Mouse (Mus musculus) embryonic facial prominence, embryonic 14.5 days (tissue): Measurements from ENCODE around the gene Ccdc103. TPM values are rescaled to one million over a fixed set of nuclear protein-coding genes. Genes with fewer than 3 reads are reported as not detected.

ENCODE experiments used
- ATAC-seq: fragments of 200-750 bp; cut with Nextera tagmentation; 2 replicates; pipeline ENCODE4 v1.8.0; 2017; ENCODE audit warnings: low read depth, moderate number of reproducible peaks, moderate TSS enrichment
- DNase-seq: peaks from one replicate; pipeline ENCODE4 v3.0.0-alpha.2; 2015; ENCODE audit warnings: low spot score
- H3K27ac ChIP-seq: fragments of 300-500 bp; sonication (generic); replicated peaks from 2 replicates; pipeline ENCODE4 v1.5.1; 2014; ENCODE audit warnings: low read depth, mild to moderate bottlenecking, low read length, moderate library complexity
- H3K27me3 ChIP-seq: fragments of 300-500 bp; sonication (generic); replicated peaks from 2 replicates; pipeline ENCODE4 v1.6.1; 2014; ENCODE audit warnings: low read length; ENCODE audit not compliant: control insufficient read depth, insufficient read depth
- H3K36me3 ChIP-seq: fragments of 300-500 bp; sonication (generic); 2 replicates; pipeline ENCODE4 v1.6.1; 2014; ENCODE audit warnings: low read length, mixed read lengths; ENCODE audit not compliant: control insufficient read depth, insufficient read depth
- H3K4me1 ChIP-seq: fragments of 300-500 bp; sonication (generic); 2 replicates; pipeline ENCODE4 v1.6.1; 2014; ENCODE audit warnings: antibody characterized with exemption, low read length; ENCODE audit not compliant: control insufficient read depth, insufficient read depth
- H3K4me2 ChIP-seq: fragments of 300-500 bp; sonication (generic); 2 replicates; pipeline ENCODE4 v1.6.1; 2014; ENCODE audit warnings: low read depth, mild to moderate bottlenecking, low read length, moderate library complexity, mixed read lengths
- H3K4me3 ChIP-seq: fragments of 300-500 bp; sonication (generic); 2 replicates; pipeline ENCODE4 v1.5.1; 2014; ENCODE audit warnings: low read depth, mild to moderate bottlenecking, low read length
- H3K9ac ChIP-seq: fragments of 300-500 bp; sonication (generic); 2 replicates; pipeline ENCODE4 v1.6.1; 2014; ENCODE audit warnings: low read depth, mild to moderate bottlenecking, low read length, moderate library complexity, mixed read lengths
- H3K9me3 ChIP-seq: fragments of 300-500 bp; sonication (generic); 2 replicates; pipeline ENCODE4 v1.6.1; 2016; ENCODE audit warnings: low read length; ENCODE audit not compliant: control insufficient read depth
- WGBS: fragments of 180-500 bp; shearing (Covaris S2); extraction: QIAGEN DNeasy Blood & Tissue Kit; methylation state at CpG from one replicate; pipeline ENCODE4 v1.1.7; 2014; 5-methylcytosine and 5-hydroxymethylcytosine counted together
- polyA plus RNA-seq: library from polyadenylated mRNA; unstranded; fragments of >200 nt; fragmentation: Nextera tagmentation; extraction: Ambion mirVana; gene quantifications from 2 replicates; pipeline ENCODE4 v1.2.1, GENCODE M21; 2014

Ccdc103 gene
- polyA plus RNA-seq, 1 experiment from 2014 or later = 2.3 TPM

DNA sequence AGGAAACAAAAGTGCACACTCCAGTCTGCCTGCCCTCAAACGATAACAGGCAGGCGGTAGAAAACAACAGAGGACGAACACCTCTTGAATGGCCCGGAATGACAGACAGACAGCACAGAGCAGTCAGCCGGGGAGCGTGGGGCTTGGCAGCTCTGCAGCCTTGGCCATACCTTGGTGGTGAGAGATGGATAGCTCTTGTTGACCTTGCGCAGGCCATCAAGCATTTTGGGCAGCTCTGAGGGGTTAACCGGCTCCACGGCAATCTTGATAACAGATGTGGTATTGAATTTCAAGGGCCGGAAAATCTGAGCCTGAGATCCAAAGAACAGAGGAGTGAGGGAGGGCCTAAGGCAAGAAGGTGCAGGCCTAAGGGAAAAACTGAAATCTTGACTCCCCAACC is 35.1 kb upstream of the Ccdc103 start:
- Histone ChIP-seq H3K9me3 (no peaks in the 10 kb centered on the region), H3K27ac (no peak overlapping the region), H3K36me3 (peaks cover 97% of the 10 kb centered on the region), H3K27me3 (no peaks in the 10 kb centered on the region), H3K4me2 (no peak overlapping the region), H3K9ac (no peak overlapping the region), H3K4me1 (no peaks in the 10 kb centered on the region), H3K4me3 (no peak overlapping the region)
- 63% methylated on average over 10 of the region's 10 CpGs for WGBS
- ATAC-seq (no peak), DNase-seq (no peak)

DNA sequence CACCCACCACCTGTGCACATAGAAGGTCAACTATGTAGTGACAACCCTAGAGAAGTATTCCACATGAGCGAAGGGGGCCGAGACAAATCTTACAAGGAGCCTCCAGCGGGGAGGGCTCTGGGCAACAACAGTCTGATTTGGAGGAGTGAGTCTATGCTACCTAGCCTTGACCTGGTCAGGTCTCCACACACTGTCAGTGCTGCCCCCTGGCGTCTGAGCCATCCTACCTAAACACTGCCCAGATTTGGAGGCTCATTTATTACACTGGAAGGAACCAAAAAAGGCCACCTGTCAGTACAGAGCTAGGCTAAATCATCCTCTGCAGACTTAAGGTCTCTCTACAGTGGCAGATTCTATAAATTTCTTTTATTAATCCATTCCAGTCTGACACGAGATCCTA is 29.1 kb upstream of the Ccdc103 start:
- 0 out of 2 replicates have a peak, but pooled peaks have one; percentile 55 for ATAC-seq
- peak; percentile 44 for DNase-seq
- Histone ChIP-seq H3K27me3 (no peaks in the 10 kb centered on the region), H3K9me3 (no peaks in the 10 kb centered on the region), H3K9ac (no peak overlapping the region), H3K36me3 (peaks cover 79% of the 10 kb centered on the region), H3K4me2 (no peak overlapping the region), H3K27ac (no peak overlapping the region), H3K4me3 (no peak overlapping the region), H3K4me1 (no peaks in the 10 kb centered on the region)
- WGBS = 71% methylated on average over 5 of the region's 5 CpGs

GRCm38 (mm10) chr11:102853760-102854159 is 27.2 kb upstream of the Ccdc103 start:
- H3K36me3 ChIP-seq = peaks cover 74% of the 10 kb centered on the region

DNA sequence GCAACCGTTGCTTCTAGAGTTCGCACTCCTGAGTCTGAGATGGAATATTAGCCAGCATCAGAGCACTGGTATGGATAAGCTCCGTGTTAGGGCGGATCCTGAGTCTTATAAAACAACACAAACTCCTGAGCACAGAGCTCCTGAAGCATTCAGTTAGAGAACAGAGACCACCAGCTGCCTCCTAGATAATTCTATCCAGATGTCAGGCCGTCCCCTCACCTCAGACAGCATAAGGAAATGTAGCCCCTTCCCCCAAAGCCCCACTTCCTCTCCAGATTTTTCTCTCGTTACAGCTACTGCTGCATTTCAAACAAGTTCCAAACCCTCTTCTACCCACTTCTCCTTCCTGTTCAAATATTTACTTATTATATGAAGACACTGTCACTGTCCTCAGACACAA is 25.1 kb upstream of the Ccdc103 start:
- no peak for ATAC-seq
- H3K27ac ChIP-seq = no peak overlapping the region; the same call in 1 of the 2 replicates
- H3K4me3 ChIP-seq = no peak overlapping the region
- H3K9ac ChIP-seq = no peak overlapping the region
- peaks cover 74% of the 10 kb centered on the region for H3K36me3 ChIP-seq
- 43% methylated on average over 6 of the region's 6 CpGs for WGBS
- no peaks in the 10 kb centered on the region for H3K4me1 ChIP-seq
- H3K4me2 ChIP-seq = no peak overlapping the region
- H3K9me3 ChIP-seq = no peaks in the 10 kb centered on the region
- DNase-seq = peak; percentile 39
- no peaks in the 10 kb centered on the region for H3K27me3 ChIP-seq

More at GRCm38 (mm10) chr11:102853760-102854159, 27.2 kb upstream of the Ccdc103 start:
- H3K9ac ChIP-seq = no peak overlapping the region
- H3K9me3 ChIP-seq = no peaks in the 10 kb centered on the region
- no peak overlapping the region for H3K4me2 ChIP-seq
- H3K4me1 ChIP-seq = no peaks in the 10 kb centered on the region
- ATAC-seq = no peak
- H3K4me3 ChIP-seq = no peak overlapping the region
- H3K27me3 ChIP-seq = no peaks in the 10 kb centered on the region
- no peak overlapping the region for H3K27ac ChIP-seq
- DNase-seq = no peak

DNA sequence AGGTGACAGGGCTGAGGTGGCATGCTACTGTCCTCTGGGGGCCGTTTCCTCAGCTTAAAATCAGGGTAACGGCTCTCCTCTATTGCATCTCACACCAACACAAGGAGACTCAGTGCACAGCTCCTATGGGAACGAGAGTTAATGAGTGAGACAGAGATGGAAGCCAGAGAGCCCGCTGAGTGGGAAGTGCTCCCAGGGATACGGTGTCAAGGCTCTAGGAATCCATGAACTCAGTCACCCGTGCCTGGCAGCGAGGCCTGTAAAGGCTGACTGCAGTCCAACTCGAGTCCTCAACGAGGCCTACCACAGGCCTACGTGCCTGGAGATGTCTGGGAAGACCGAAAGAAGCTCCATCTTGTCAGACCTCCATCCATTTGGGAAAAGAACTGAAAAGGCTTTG is 22.1 kb upstream of the Ccdc103 start:
- Histone ChIP-seq H3K27me3 (no peaks in the 10 kb centered on the region), H3K4me3 (no peak overlapping the region), H3K9me3 (no peaks in the 10 kb centered on the region), H3K4me1 (no peaks in the 10 kb centered on the region), H3K27ac (no peak overlapping the region), H3K9ac (no peak overlapping the region), H3K4me2 (no peak overlapping the region), H3K36me3 (peaks cover 78% of the 10 kb centered on the region)
- DNase-seq (no peak), ATAC-seq (no peak)
- 96% methylated on average over 11 of the region's 11 CpGs for WGBS

GRCm38 (mm10) chr11:102859933-102860332 is 21.1 kb upstream of the Ccdc103 start:
- no peak overlapping the region for H3K4me2 ChIP-seq
- H3K27me3 ChIP-seq = no peaks in the 10 kb centered on the region
- DNase-seq = no peak
- H3K4me1 ChIP-seq = no peaks in the 10 kb centered on the region
- no peaks in the 10 kb centered on the region for H3K9me3 ChIP-seq
- H3K9ac ChIP-seq = no peak overlapping the region
- peaks cover 72% of the 10 kb centered on the region for H3K36me3 ChIP-seq
- WGBS = 87% methylated on average over 8 of the region's 8 CpGs
- no peak overlapping the region for H3K4me3 ChIP-seq
- no peak for ATAC-seq
- H3K27ac ChIP-seq = no peak overlapping the region

DNA sequence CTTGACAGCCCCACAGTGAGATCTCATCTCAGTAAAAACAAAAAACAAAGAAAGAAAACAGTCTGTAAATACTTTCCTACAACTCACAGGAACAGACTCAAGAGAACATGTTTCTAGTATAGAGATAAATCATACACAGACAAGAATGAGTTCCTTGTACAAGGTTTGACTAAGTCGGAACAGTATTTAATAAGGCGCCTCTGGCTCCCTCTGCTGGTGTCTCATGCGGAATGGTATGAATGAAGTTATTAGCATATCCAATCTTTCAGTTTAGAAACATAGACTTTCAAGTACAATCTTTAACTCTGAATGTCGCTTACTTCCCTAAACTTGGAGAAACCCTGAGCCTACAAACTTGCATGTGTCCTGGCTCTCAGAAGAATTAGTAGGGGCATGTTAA is 16.7 kb upstream of the Ccdc103 start:
- Histone ChIP-seq H3K4me3 (no peak overlapping the region), H3K27ac (no peak overlapping the region), H3K9me3 (no peaks in the 10 kb centered on the region), H3K9ac (no peak overlapping the region), H3K27me3 (no peaks in the 10 kb centered on the region), H3K4me1 (no peaks in the 10 kb centered on the region), H3K36me3 (peaks cover 88% of the 10 kb centered on the region), H3K4me2 (no peak overlapping the region)
- ATAC-seq = peak; percentile 44; the same call in 1 of the 2 replicates
- 31% methylated on average over 4 of the region's 4 CpGs for WGBS
- peak; percentile 92 for DNase-seq

- H3K9me3 ChIP-seq = no peaks in the 10 kb centered on the region
- WGBS = 92% methylated on average over 7 of the region's 7 CpGs
- H3K4me2 ChIP-seq = no peak overlapping the region
- ATAC-seq (no peak), DNase-seq (no peak)
- H3K4me1 ChIP-seq = peaks cover 5% of the 10 kb centered on the region; the same call in 1 of the 2 replicates
- H3K36me3 ChIP-seq = peaks cover 56% of the 10 kb centered on the region
- no peak overlapping the region for H3K27ac ChIP-seq
- no peak overlapping the region for H3K4me3 ChIP-seq
- H3K27me3 ChIP-seq = no peaks in the 10 kb centered on the region
- no peak overlapping the region for H3K9ac ChIP-seq
Measured at GRCm38 (mm10) chr11:102874801-102875334, 6.1 kb upstream of the Ccdc103 start.

- Histone ChIP-seq H3K36me3 (peaks cover 29% of the 10 kb centered on the region), H3K4me1 (peaks cover 14% of the 10 kb centered on the region), H3K9me3 (no peaks in the 10 kb centered on the region), H3K27me3 (no peaks in the 10 kb centered on the region), H3K9ac (peak overlapping the region; percentile 89; the same call in 1 of the 2 replicates), H3K4me3 (peak overlapping the region; percentile 83), H3K4me2 (peak overlapping the region; percentile 87), H3K27ac (no peak overlapping the region)
- DNase-seq (no peak), ATAC-seq (no peak)
- WGBS = 79% methylated on average over 2 of the region's 2 CpGs
Measured at GRCm38 (mm10) chr11:102879558-102879957, 1.4 kb upstream of the Ccdc103 start.
